10 mouse cellular contexts compared by ENCODE assay signal in the genomic region with DNA sequence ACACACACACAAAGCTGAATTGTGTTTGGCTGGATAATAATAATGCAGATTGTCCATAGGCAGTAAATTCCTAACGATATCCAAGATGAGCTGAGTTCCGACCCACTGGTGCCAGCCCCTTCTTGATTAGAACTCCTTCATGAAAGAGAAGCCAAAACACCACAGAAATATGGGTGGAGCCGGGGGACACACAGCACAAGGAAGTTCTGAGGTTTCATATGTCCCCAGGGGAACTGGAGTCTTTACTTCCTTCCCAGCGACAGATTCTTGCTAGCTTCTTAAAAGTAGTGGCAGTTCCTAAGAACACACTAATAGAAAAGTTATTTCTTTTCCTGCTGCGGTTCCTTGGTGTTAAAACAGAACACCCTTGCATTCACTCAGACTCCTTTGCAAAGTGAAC. TPM values are rescaled to one million over a fixed set of nuclear protein-coding genes. Genes with fewer than 3 reads are reported as not detected.
DNase-seq lines count a peak whose midpoint lies in the region; ATAC-seq and TF ChIP-seq lines count a peak whose summit lies in the region.
"Had no signal": no experiment of that assay in that cellular context is flagged by ENCODE, and none has a peak within 500 bp of the region (broad histone marks: within the 10 kb centered on the region; RNA-seq: fewer than 3 reads in every experiment).

No protein-coding gene starts in this region.

- 62% methylated on average over 5 of the region's 5 CpGs for WGBS in heart, embryonic 13.5 days
- WGBS in bone marrow, adult 2 months, result 6% methylated on average over 5 of the region's 5 CpGs
- WGBS in forebrain, embryonic 12.5 days, result 70% methylated on average over 5 of the region's 5 CpGs

- H3K4me1 ChIP-seq in heart, embryonic 13.5 days, result peaks cover 27% of the 10 kb centered on the region
- H3K4me1 ChIP-seq in bone marrow, adult 2 months (ENCODE audit: control insufficient read depth, insufficient read depth, low read length), result peaks cover 3% of the 10 kb centered on the region; the same call in 1 of the 2 replicates
- H3K4me1 ChIP-seq in forebrain, embryonic 12.5 days, result no peaks in the 10 kb centered on the region

- H3K9ac ChIP-seq in heart, embryonic 13.5 days, result no peak overlapping the region
- H3K9ac ChIP-seq in forebrain, embryonic 12.5 days, result no peak overlapping the region
- H3K9ac ChIP-seq: forebrain, embryonic 15.5 days had no signal

- peak overlapping the region; percentile 46; the same call in 1 of the 2 replicates for H3K27ac ChIP-seq in heart, embryonic 13.5 days (replicated peaks)
- H3K27ac ChIP-seq in bone marrow, adult 2 months (ENCODE audit: control insufficient read depth, insufficient read depth, low read depth, low read length, poor library complexity), result peak overlapping the region; percentile 7; the same call in 1 of the 2 replicates
- H3K27ac ChIP-seq in forebrain, embryonic 12.5 days, result no peak overlapping the region
- H3K27ac ChIP-seq: forebrain, embryonic 15.5 days had no signal

- no peaks in the 10 kb centered on the region for H3K36me3 ChIP-seq in heart, embryonic 13.5 days
- no peaks in the 10 kb centered on the region for H3K36me3 ChIP-seq in forebrain, embryonic 12.5 days (replicated peaks)
- H3K36me3 ChIP-seq: forebrain, embryonic 15.5 days; G1E had no signal

- H3K4me2 ChIP-seq in heart, embryonic 13.5 days, result no peak overlapping the region
- no peak overlapping the region for H3K4me2 ChIP-seq in forebrain, embryonic 12.5 days
- H3K4me2 ChIP-seq: forebrain, embryonic 15.5 days had no signal

- no peaks in the 10 kb centered on the region for H3K27me3 ChIP-seq in heart, embryonic 13.5 days (replicated peaks)
- H3K27me3 ChIP-seq in forebrain, embryonic 12.5 days, result no peaks in the 10 kb centered on the region
- H3K27me3 ChIP-seq: forebrain, embryonic 15.5 days had no signal

- no peak for ATAC-seq in heart, embryonic 13.5 days (ENCODE audit: extremely low read depth, insufficient number of reproducible peaks, low FRiP score, low TSS enrichment)
- no peak for ATAC-seq in forebrain, embryonic 12.5 days (ENCODE audit: low FRiP score)
- ATAC-seq: forebrain, embryonic 15.5 days had no signal

- no peak overlapping the region for H3K4me3 ChIP-seq in heart, embryonic 13.5 days
- no peak overlapping the region for H3K4me3 ChIP-seq in bone marrow, adult 2 months (replicated peaks; ENCODE audit: control insufficient read depth, low read depth, low read length)
- H3K4me3 ChIP-seq in forebrain, embryonic 12.5 days (replicated peaks), result no peak overlapping the region
- H3K4me3 ChIP-seq: forebrain, embryonic 15.5 days had no signal

- TF ChIP-seq CTCF in bone marrow, adult 2 months (IDR thresholded peaks at IDR 0.05; ENCODE audit: control insufficient read depth, insufficient read depth, low read length), result no peak

- intact Hi-C loops in heart, postnatal 36 days (cut with DNase I), result loop anchor here (2.0 kb wide), 1 partner anchor 67 kb away; no protein-coding TSS in a partner anchor

- no peak for TF ChIP-seq POLR2A in bone marrow, adult 2 months (IDR thresholded peaks at IDR 0.05; ENCODE audit: borderline replicate concordance, control insufficient read depth, low read depth, low read length)

- no peaks in the 10 kb centered on the region for H3K9me3 ChIP-seq in heart, embryonic 13.5 days
- no peaks in the 10 kb centered on the region for H3K9me3 ChIP-seq in forebrain, embryonic 12.5 days
- H3K9me3 ChIP-seq: forebrain, embryonic 15.5 days; G1E had no signal

- no peak for DNase-seq in heart, postnatal 36 days
- peak; percentile 35 for DNase-seq in 3134 (ENCODE audit: extremely low read depth, insufficient read length, low spot score)
- peak; percentile 33 for DNase-seq in lung, postnatal 25 days (ENCODE audit: low spot score)
- no peak for DNase-seq in left cerebral cortex, adult 18-20 months (ENCODE audit: low spot score in 2 of 2)
- DNase-seq in frontal cortex, postnatal 36 days (ENCODE audit: low spot score in 2 of 2), result no peak

RNA-seq across cellular contexts. Expression of a gene that starts 51.4 kb away (rescaled TPM):
- polyA plus RNA-seq in heart, embryonic 13.5 days (2015; fragmentation: Nextera tagmentation; extraction: Ambion mirVana), result 12.7 and 14.9 TPM in 2 replicates
- total RNA-seq in heart, postnatal 36 days (2021), result 10 to 100 TPM; 42.7 to 50.3 TPM
- polyA plus RNA-seq in bone marrow, adult 2 months (2011; ENCODE audit: insufficient read depth, insufficient read length, low replicate concordance, missing spikeins), result 5.9 and 9.8 TPM in 2 replicates
- 10 to 100 TPM; 14.1 to 15.2 TPM for total RNA-seq in left cerebral cortex, adult 18-20 months (2021)
- polyA plus RNA-seq in forebrain, embryonic 12.5 days (2016; fragmentation: Nextera tagmentation; extraction: Ambion mirVana), result 6.5 and 7.7 TPM in 2 replicates

Comparison
In these comparisons a context has a peak if more than half of its experiments do, and no peak if none do; other contexts are left out.
1. DNase-seq: peak in 3134 (single experiment) and lung, postnatal 25 days (single experiment); none in heart, postnatal 36 days (0 of 2), left cerebral cortex, adult 18-20 months (0 of 2) and frontal cortex, postnatal 36 days (0 of 2).